Mouse (Mus musculus): Measurements from ENCODE around the gene Gm7361. TPM values are rescaled to one million over a fixed set of nuclear protein-coding genes. Genes with fewer than 3 reads are reported as not detected.

Gene Gm7361
- polyA plus RNA-seq, 2 experiments = not detected

DNA sequence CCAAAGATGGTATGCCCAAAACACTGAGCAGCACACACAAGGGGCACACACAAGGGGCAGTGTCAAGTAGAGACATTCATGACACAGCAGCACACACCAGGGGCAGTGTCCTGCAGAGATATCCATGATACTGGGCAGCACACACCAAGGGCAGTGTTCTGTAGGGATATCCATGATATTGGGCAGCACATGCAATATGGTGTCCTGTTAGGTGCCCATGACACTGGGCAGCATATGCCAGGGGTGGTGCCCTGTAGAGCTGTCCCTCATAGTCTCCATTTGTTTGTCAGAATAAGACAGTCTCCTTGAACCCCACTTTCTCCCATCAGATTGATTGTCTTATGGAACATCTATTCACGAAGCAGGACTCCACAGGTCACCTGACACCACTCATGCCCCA is 24.2 kb downstream of the Gm7361 start:
- Histone ChIP-seq H3K27ac (no peak overlapping the region), H3K4me1 (replicated peaks; ENCODE audit: control insufficient read depth in 2 of 2, insufficient read depth in 2 of 2, low read length in 1 of 2) (0 out of 4 replicates have a peak, but pooled peaks cover 0 to 4% of the 10 kb centered on the region in 2 experiments), H3K27me3 (ENCODE audit: control insufficient read depth, insufficient read depth, low read length) (no peaks in the 10 kb centered on the region), H3K36me3 (replicated peaks; ENCODE audit: control insufficient read depth, insufficient read depth, low read depth) (no peaks in the 10 kb centered on the region), H3K9me3 (ENCODE audit: control insufficient read depth, low read length) (no peaks in the 10 kb centered on the region), H3K9ac (replicated peaks) (no peak overlapping the region), H3K4me2 (ENCODE audit: low read depth) (no peak overlapping the region), H3K4me3 (ENCODE audit: insufficient read depth in 1 of 2, low read depth in 2 of 2, low read length in 2 of 2) (no peak overlapping the region)
- no peak for ATAC-seq (ENCODE audit: insufficient read depth)
- DNase-seq (ENCODE audit: low read depth in 3 of 3, low spot score in 3 of 3) = no peak
- TF ChIP-seq CTCF (IDR thresholded peaks at IDR 0.05; ENCODE audit: low read depth) (no peak), EP300 (IDR thresholded peaks at IDR 0.05; ENCODE audit: low read depth) (no peak)
- 57% methylated on average over 1 of the region's 1 CpGs for WGBS (ENCODE audit: insufficient replicate concordance)

DNA sequence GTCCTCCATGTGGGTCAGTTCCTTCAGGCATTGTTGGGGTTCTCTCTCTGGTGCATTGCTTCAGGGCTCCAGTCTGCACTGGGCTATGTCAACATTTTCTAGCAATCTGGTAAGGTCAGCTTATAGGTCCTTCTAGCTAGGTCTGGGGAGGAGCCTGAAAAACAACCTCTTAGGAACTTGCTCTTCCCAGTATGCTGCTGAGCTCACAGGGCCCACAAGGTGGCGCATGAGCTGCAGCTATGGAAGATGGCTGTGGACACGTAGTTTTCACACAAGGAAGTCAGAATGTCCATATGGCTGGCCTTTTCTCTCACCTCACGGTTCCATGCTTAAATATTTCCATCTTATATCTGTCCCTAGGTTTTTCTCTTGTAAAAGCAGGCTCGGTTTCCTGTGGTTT is 24.8 kb downstream of the Gm7361 start:
- no peaks in the 10 kb centered on the region for H3K27me3 ChIP-seq (ENCODE audit: control insufficient read depth, insufficient read depth, low read length)
- H3K9me3 ChIP-seq (ENCODE audit: control insufficient read depth, low read length) = no peaks in the 10 kb centered on the region
- no peak for TF ChIP-seq EP300 (IDR thresholded peaks at IDR 0.05; ENCODE audit: low read depth)
- TF ChIP-seq CTCF (IDR thresholded peaks at IDR 0.05; ENCODE audit: low read depth) = peak; percentile 74
- H3K9ac ChIP-seq (replicated peaks) = no peak overlapping the region
- no peak overlapping the region for H3K4me2 ChIP-seq (ENCODE audit: low read depth)
- ATAC-seq (ENCODE audit: insufficient read depth) (no peak), DNase-seq (ENCODE audit: low read depth in 3 of 3, low spot score in 3 of 3) (peak in 1 of 3 experiments; percentile 2)
- H3K4me3 ChIP-seq (ENCODE audit: insufficient read depth in 1 of 2, low read depth in 2 of 2, low read length in 2 of 2) = no peak overlapping the region
- H3K27ac ChIP-seq = no peak overlapping the region
- H3K4me1 ChIP-seq (replicated peaks; ENCODE audit: control insufficient read depth in 2 of 2, insufficient read depth in 2 of 2, low read length in 1 of 2) = 0 out of 4 replicates have a peak, but pooled peaks cover 0 to 4% of the 10 kb centered on the region in 2 experiments
- 5% methylated on average over 4 of the region's 4 CpGs for WGBS (ENCODE audit: insufficient replicate concordance)
- no peaks in the 10 kb centered on the region for H3K36me3 ChIP-seq (replicated peaks; ENCODE audit: control insufficient read depth, insufficient read depth, low read depth)

DNA sequence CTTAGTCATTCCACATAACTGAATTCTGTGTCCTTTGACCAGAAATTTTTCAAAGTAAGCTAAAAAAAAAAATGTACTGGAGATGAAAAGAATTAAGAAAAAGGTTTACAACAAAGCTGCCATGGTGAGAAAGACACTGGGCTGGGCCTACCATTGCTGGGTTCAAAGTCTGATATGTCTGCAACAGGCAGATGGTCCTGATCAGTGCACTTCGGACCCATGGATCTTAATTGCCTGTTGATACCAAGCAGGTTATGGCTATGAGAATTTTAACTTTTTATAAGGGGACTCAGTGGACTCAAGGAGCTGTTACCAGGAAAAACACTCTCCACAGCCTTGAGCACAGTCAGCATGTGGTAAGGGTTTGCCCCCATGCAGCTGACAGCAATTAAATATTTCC is 25.9 kb downstream of the Gm7361 start:
- Histone ChIP-seq H3K9me3 (ENCODE audit: control insufficient read depth, low read length) (no peaks in the 10 kb centered on the region), H3K27ac (no peak overlapping the region), H3K9ac (replicated peaks) (no peak overlapping the region), H3K4me1 (replicated peaks; ENCODE audit: control insufficient read depth in 2 of 2, insufficient read depth in 2 of 2, low read length in 1 of 2) (0 out of 4 replicates have a peak, but pooled peaks cover 0 to 4% of the 10 kb centered on the region in 2 experiments), H3K4me3 (ENCODE audit: insufficient read depth in 1 of 2, low read depth in 2 of 2, low read length in 2 of 2) (no peak overlapping the region), H3K27me3 (ENCODE audit: control insufficient read depth, insufficient read depth, low read length) (no peaks in the 10 kb centered on the region), H3K36me3 (replicated peaks; ENCODE audit: control insufficient read depth, insufficient read depth, low read depth) (no peaks in the 10 kb centered on the region), H3K4me2 (ENCODE audit: low read depth) (no peak overlapping the region)
- WGBS (ENCODE audit: insufficient replicate concordance) = 71% methylated on average over 1 of the region's 1 CpGs
- no peak for TF ChIP-seq EP300 (IDR thresholded peaks at IDR 0.05; ENCODE audit: low read depth)
- TF ChIP-seq CTCF (IDR thresholded peaks at IDR 0.05; ENCODE audit: low read depth) = no peak
- DNase-seq (ENCODE audit: low read depth in 3 of 3, low spot score in 3 of 3) (no peak), ATAC-seq (ENCODE audit: insufficient read depth) (no peak)

DNA sequence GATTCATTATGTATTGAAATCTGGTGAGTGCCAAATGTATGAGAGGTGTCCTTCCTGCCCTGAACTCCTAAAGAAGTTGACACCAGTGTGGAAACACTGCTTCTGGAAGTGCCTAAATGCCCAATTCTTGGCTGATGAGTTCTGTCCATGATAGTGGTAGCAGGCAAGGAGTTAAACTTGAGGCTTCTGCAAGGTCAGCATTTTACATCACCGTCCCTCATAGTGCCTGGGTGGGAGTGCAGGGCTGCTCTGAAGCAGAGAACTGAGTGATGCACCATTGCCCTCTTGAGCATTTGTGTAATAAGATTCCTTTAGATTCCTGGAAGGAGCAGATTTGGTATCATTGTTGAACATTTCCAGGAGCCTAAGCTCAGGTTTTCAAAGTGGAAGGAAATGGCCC is 34.1 kb downstream of the Gm7361 start:
- DNase-seq (ENCODE audit: low read depth in 3 of 3, low spot score in 3 of 3) (no peak), ATAC-seq (ENCODE audit: insufficient read depth) (no peak)
- Histone ChIP-seq H3K4me2 (ENCODE audit: low read depth) (no peak overlapping the region), H3K27ac (no peak overlapping the region), H3K9ac (replicated peaks) (no peak overlapping the region), H3K36me3 (replicated peaks; ENCODE audit: control insufficient read depth, insufficient read depth, low read depth) (no peaks in the 10 kb centered on the region), H3K27me3 (ENCODE audit: control insufficient read depth, insufficient read depth, low read length) (no peaks in the 10 kb centered on the region), H3K4me1 (replicated peaks; ENCODE audit: control insufficient read depth in 2 of 2, insufficient read depth in 2 of 2, low read length in 1 of 2) (no peaks in the 10 kb centered on the region), H3K4me3 (ENCODE audit: insufficient read depth in 1 of 2, low read depth in 2 of 2, low read length in 2 of 2) (no peak overlapping the region), H3K9me3 (ENCODE audit: control insufficient read depth, low read length) (no peaks in the 10 kb centered on the region)
- TF ChIP-seq EP300 (IDR thresholded peaks at IDR 0.05; ENCODE audit: low read depth) = no peak
- TF ChIP-seq CTCF (IDR thresholded peaks at IDR 0.05; ENCODE audit: low read depth) = no peak
- 80% methylated on average over 1 of the region's 1 CpGs for WGBS (ENCODE audit: insufficient replicate concordance)

DNA sequence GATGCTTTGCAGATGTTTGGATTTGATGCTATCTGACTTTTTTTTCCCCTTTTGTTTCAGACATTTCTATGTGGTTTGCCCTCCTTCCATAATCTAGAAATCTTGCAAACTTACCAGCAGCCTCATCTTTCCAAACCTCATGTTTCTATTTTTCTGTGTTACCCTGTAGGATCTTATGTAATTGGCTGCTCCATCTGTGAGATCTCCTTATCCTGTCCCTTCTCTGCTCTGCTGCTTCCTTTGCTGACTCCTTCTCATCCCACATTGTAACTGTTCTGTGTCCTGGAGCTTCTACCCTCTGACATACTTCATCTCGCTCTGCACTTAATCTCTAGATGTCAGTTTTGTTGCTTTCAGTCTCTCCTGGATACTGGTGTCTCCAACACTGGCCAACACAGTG is 35.8 kb downstream of the Gm7361 start:
- H3K9me3 ChIP-seq (ENCODE audit: control insufficient read depth, low read length) = no peaks in the 10 kb centered on the region
- H3K27ac ChIP-seq = no peak overlapping the region
- H3K27me3 ChIP-seq (ENCODE audit: control insufficient read depth, insufficient read depth, low read length) = no peaks in the 10 kb centered on the region
- no peaks in the 10 kb centered on the region for H3K36me3 ChIP-seq (replicated peaks; ENCODE audit: control insufficient read depth, insufficient read depth, low read depth)
- TF ChIP-seq CTCF (IDR thresholded peaks at IDR 0.05; ENCODE audit: low read depth) = no peak
- TF ChIP-seq EP300 (IDR thresholded peaks at IDR 0.05; ENCODE audit: low read depth) = no peak
- no peak overlapping the region for H3K9ac ChIP-seq (replicated peaks)
- DNase-seq (ENCODE audit: low read depth in 3 of 3, low spot score in 3 of 3) (no peak), ATAC-seq (ENCODE audit: insufficient read depth) (no peak)
- 37% methylated on average over 1 of the region's 1 CpGs for WGBS (ENCODE audit: insufficient replicate concordance)
- no peak overlapping the region for H3K4me2 ChIP-seq (ENCODE audit: low read depth)
- H3K4me1 ChIP-seq (replicated peaks; ENCODE audit: control insufficient read depth in 2 of 2, insufficient read depth in 2 of 2, low read length in 1 of 2) = no peaks in the 10 kb centered on the region
- no peak overlapping the region for H3K4me3 ChIP-seq (ENCODE audit: insufficient read depth in 1 of 2, low read depth in 2 of 2, low read length in 2 of 2)

Other genes with a start within 250 kb of the Gm7361 start
- gene Gm5862, start 234.8 kb upstream of the Gm7361 start, polyA plus RNA-seq (2012; rRNA removed) = not detected in 2 replicates
- gene Gm5862, start 234.8 kb upstream of the Gm7361 start, polyA plus RNA-seq (2014; fragmentation: Nextera tagmentation; extraction: Ambion mirVana) = not detected in 2 replicates
- not detected in 2 replicates for gene Speer4a, start 218.1 kb upstream of the Gm7361 start, polyA plus RNA-seq (2012; rRNA removed)
- gene Speer4a, start 218.1 kb upstream of the Gm7361 start, polyA plus RNA-seq (2014; fragmentation: Nextera tagmentation; extraction: Ambion mirVana) = not detected in 2 replicates
- not detected in 2 replicates for gene Gm7347, start 199.1 kb upstream of the Gm7361 start, polyA plus RNA-seq (2012; rRNA removed)
- not detected in 2 replicates for gene Gm7347, start 199.1 kb upstream of the Gm7361 start, polyA plus RNA-seq (2014; fragmentation: Nextera tagmentation; extraction: Ambion mirVana)
- not detected in 2 replicates for gene Gm10471, start 168.4 kb upstream of the Gm7361 start, polyA plus RNA-seq (2012; rRNA removed)
- not detected in 2 replicates for gene Gm10471, start 168.4 kb upstream of the Gm7361 start, polyA plus RNA-seq (2014; fragmentation: Nextera tagmentation; extraction: Ambion mirVana)
- gene 5031410I06Rik, start 152.3 kb upstream of the Gm7361 start, polyA plus RNA-seq (2012; rRNA removed) = not detected in 2 replicates
- gene 5031410I06Rik, start 152.3 kb upstream of the Gm7361 start, polyA plus RNA-seq (2014; fragmentation: Nextera tagmentation; extraction: Ambion mirVana) = not detected in 2 replicates
- gene Gm10220, start 136.3 kb upstream of the Gm7361 start, polyA plus RNA-seq (2012; rRNA removed) = not detected in 2 replicates
- gene Gm10220, start 136.3 kb upstream of the Gm7361 start, polyA plus RNA-seq (2014; fragmentation: Nextera tagmentation; extraction: Ambion mirVana) = not detected in 2 replicates